8 mouse cellular contexts compared by ENCODE assay signal in genomic region chr11:118399891-118400565, GRCm38 (mm10). TPM values are rescaled to one million over a fixed set of nuclear protein-coding genes. Genes with fewer than 3 reads are reported as not detected.
DNase-seq lines count a peak whose midpoint lies in the region; ATAC-seq and TF ChIP-seq lines count a peak whose summit lies in the region.

No protein-coding gene starts in this region.

- TF ChIP-seq CTCF in CH12.LX (conservative IDR thresholded peaks at IDR 0.05 in 1 of 2, IDR thresholded peaks at IDR 0.05 in 1 of 2; ENCODE audit: low read depth in 2 of 2, low read length in 2 of 2), result no peak
- no peak for TF ChIP-seq CTCF in liver, embryonic 14.5 days (IDR thresholded peaks at IDR 0.05; ENCODE audit: low read depth)

- no peak for TF ChIP-seq RAD21 in CH12.LX (IDR thresholded peaks at IDR 0.05; ENCODE audit: low read depth, low read length)

- no peaks in the 10 kb centered on the region for H3K27me3 ChIP-seq in heart, embryonic 13.5 days (replicated peaks)
- H3K27me3 ChIP-seq in CH12.LX (replicated peaks), result no peaks in the 10 kb centered on the region
- H3K27me3 ChIP-seq in embryonic facial prominence, embryonic 13.5 days, result no peaks in the 10 kb centered on the region
- no peaks in the 10 kb centered on the region for H3K27me3 ChIP-seq in liver, embryonic 14.5 days (ENCODE audit: control insufficient read depth, insufficient read depth, low read length)
- H3K27me3 ChIP-seq in midbrain, embryonic 14.5 days (ENCODE audit: control insufficient read depth, insufficient read depth, low read length), result no peaks in the 10 kb centered on the region

- no peak for DNase-seq in heart, postnatal 25 days (ENCODE audit: low spot score)
- DNase-seq in CH12.LX (ENCODE audit: extremely low read depth), result no peak
- no peak for DNase-seq in liver, embryonic 14.5 days (ENCODE audit: low read depth in 3 of 3, low spot score in 3 of 3)
- no peak for DNase-seq in frontal cortex, adult 2 months (ENCODE audit: extremely low spot score in 1 of 2, low spot score in 1 of 2)
- no peak for DNase-seq in retina, embryonic 14.5 days (ENCODE audit: low spot score)
- DNase-seq in midbrain, embryonic 14.5 days, result no peak

- TF ChIP-seq EP300 in CH12.LX (IDR thresholded peaks at IDR 0.05; ENCODE audit: low read length), result no peak
- peak; percentile 71 for TF ChIP-seq EP300 in liver, embryonic 14.5 days (IDR thresholded peaks at IDR 0.05; ENCODE audit: low read depth)

- in situ Hi-C loops in CH12.LX (cut with MboI; ENCODE audit: low pct_ligation_motif_present, low pct_unique_long_range_greater_than_20kb, low sequenced_read_pairs), result no loop called here

- no peak for ATAC-seq in heart, embryonic 13.5 days (ENCODE audit: extremely low read depth, insufficient number of reproducible peaks, low FRiP score, low TSS enrichment)
- ATAC-seq in embryonic facial prominence, embryonic 13.5 days (ENCODE audit: insufficient number of reproducible peaks, insufficient read depth, low FRiP score, low TSS enrichment, low read depth), result no peak
- ATAC-seq in liver, embryonic 14.5 days (ENCODE audit: insufficient read depth), result peak; percentile 55
- no peak for ATAC-seq in midbrain, embryonic 14.5 days (ENCODE audit: low FRiP score, low TSS enrichment)

- intact Hi-C loops in heart, postnatal 25 days (cut with DNase I), result no loop called here

- peak overlapping the region; percentile 29; the same call in 1 of the 2 replicates for H3K4me2 ChIP-seq in heart, embryonic 13.5 days
- H3K4me2 ChIP-seq in CH12.LX (ENCODE audit: insufficient read depth, low read depth, poor library complexity, severe bottlenecking), result 0 out of 2 replicates have a peak overlapping the region, but pooled peaks have one; percentile 3
- H3K4me2 ChIP-seq in embryonic facial prominence, embryonic 13.5 days, result peak overlapping the region; percentile 24
- H3K4me2 ChIP-seq in liver, embryonic 14.5 days (ENCODE audit: low read depth), result peak overlapping the region; percentile 28
- no peak overlapping the region for H3K4me2 ChIP-seq in midbrain, embryonic 14.5 days (ENCODE audit: low read length)

- no peak overlapping the region for H3K4me3 ChIP-seq in heart, embryonic 13.5 days
- peak overlapping the region; percentile 6 to 66 (median 56) for H3K4me3 ChIP-seq in CH12.LX (replicated peaks in 1 of 3; ENCODE audit: low read depth in 2 of 3, low read length in 2 of 3, poor library complexity in 1 of 3)
- H3K4me3 ChIP-seq in embryonic facial prominence, embryonic 13.5 days, result no peak overlapping the region
- no peak overlapping the region for H3K4me3 ChIP-seq in liver, embryonic 14.5 days (ENCODE audit: insufficient read depth in 1 of 2, low read depth in 2 of 2, low read length in 2 of 2)
- H3K4me3 ChIP-seq in midbrain, embryonic 14.5 days (replicated peaks; ENCODE audit: low read depth, low read length), result no peak overlapping the region

- 0 out of 2 replicates have a peak, but pooled peaks have one; percentile 7 for TF ChIP-seq POLR2A in CH12.LX (IDR thresholded peaks at IDR 0.05; ENCODE audit: low read depth, low read length)

- peaks cover 32% of the 10 kb centered on the region for H3K4me1 ChIP-seq in heart, embryonic 13.5 days
- H3K4me1 ChIP-seq in CH12.LX (ENCODE audit: control insufficient read depth in 1 of 2, insufficient read depth in 2 of 2), result peaks cover 24 to 48% of the 10 kb centered on the region in 2 experiments
- H3K4me1 ChIP-seq in embryonic facial prominence, embryonic 13.5 days, result peaks cover 29% of the 10 kb centered on the region
- H3K4me1 ChIP-seq in liver, embryonic 14.5 days (replicated peaks; ENCODE audit: control insufficient read depth in 2 of 2, insufficient read depth in 2 of 2, low read length in 1 of 2), result peaks cover 9 to 25% of the 10 kb centered on the region in 2 experiments
- H3K4me1 ChIP-seq in midbrain, embryonic 14.5 days (ENCODE audit: control insufficient read depth, insufficient read depth, low read length), result no peaks in the 10 kb centered on the region

- H3K9me3 ChIP-seq in heart, embryonic 13.5 days, result no peaks in the 10 kb centered on the region
- H3K9me3 ChIP-seq in CH12.LX (replicated peaks; ENCODE audit: low read length), result peaks cover 20% of the 10 kb centered on the region
- H3K9me3 ChIP-seq in embryonic facial prominence, embryonic 13.5 days, result no peaks in the 10 kb centered on the region
- H3K9me3 ChIP-seq in liver, embryonic 14.5 days (ENCODE audit: control insufficient read depth, low read length), result no peaks in the 10 kb centered on the region
- no peaks in the 10 kb centered on the region for H3K9me3 ChIP-seq in midbrain, embryonic 14.5 days (ENCODE audit: control insufficient read depth, low read length)

- H3K36me3 ChIP-seq in heart, embryonic 13.5 days, result 0 out of 2 replicates have a peak, but pooled peaks cover 4% of the 10 kb centered on the region
- H3K36me3 ChIP-seq in CH12.LX (replicated peaks in 1 of 2; ENCODE audit: control insufficient read depth in 1 of 2, insufficient read depth in 1 of 2, low read length in 1 of 2), result peaks cover 37 to 53% of the 10 kb centered on the region in 2 experiments
- 0 out of 2 replicates have a peak, but pooled peaks cover 9% of the 10 kb centered on the region for H3K36me3 ChIP-seq in embryonic facial prominence, embryonic 13.5 days
- H3K36me3 ChIP-seq in liver, embryonic 14.5 days (replicated peaks; ENCODE audit: control insufficient read depth, insufficient read depth, low read depth), result no peaks in the 10 kb centered on the region; the same call in 1 of the 2 replicates
- H3K36me3 ChIP-seq in midbrain, embryonic 14.5 days (ENCODE audit: control insufficient read depth, insufficient read depth, low read length), result no peaks in the 10 kb centered on the region

- no peaks in the 10 kb centered on the region for H3K79me2 ChIP-seq in CH12.LX (replicated peaks; ENCODE audit: control insufficient read depth, extremely low read depth, insufficient read depth, poor library complexity, severe bottlenecking)

- WGBS in heart, embryonic 13.5 days, result 39% methylated on average over 5 of the region's 5 CpGs
- WGBS in embryonic facial prominence, embryonic 13.5 days, result 66% methylated on average over 5 of the region's 5 CpGs
- 13% methylated on average over 5 of the region's 5 CpGs for WGBS in liver, embryonic 14.5 days (ENCODE audit: insufficient replicate concordance)
- WGBS in midbrain, embryonic 14.5 days, result 84% methylated on average over 5 of the region's 5 CpGs

- dilution Hi-C loops in CH12.LX (cut with MboI; ENCODE audit: extremely low pct_ligation_motif_present, extremely low pct_unique_long_range_greater_than_20kb, low sequenced_read_pairs), result no loop called here

- peak overlapping the region; percentile 26; the same call in 1 of the 2 replicates for H3K9ac ChIP-seq in heart, embryonic 13.5 days
- peak overlapping the region; percentile 29; the same call in 1 of the 2 replicates for H3K9ac ChIP-seq in CH12.LX (ENCODE audit: insufficient read depth, low read depth)
- 0 out of 2 replicates have a peak overlapping the region, but pooled peaks have one; percentile 6 for H3K9ac ChIP-seq in embryonic facial prominence, embryonic 13.5 days
- no peak overlapping the region; the same call in 1 of the 2 replicates for H3K9ac ChIP-seq in liver, embryonic 14.5 days (replicated peaks)
- no peak overlapping the region for H3K9ac ChIP-seq in midbrain, embryonic 14.5 days (replicated peaks; ENCODE audit: low read length)

- peak overlapping the region; percentile 76 for H3K27ac ChIP-seq in heart, embryonic 13.5 days (replicated peaks)
- H3K27ac ChIP-seq in CH12.LX (ENCODE audit: insufficient read depth, low read depth), result no peak overlapping the region
- H3K27ac ChIP-seq in embryonic facial prominence, embryonic 13.5 days, result peak overlapping the region; percentile 77; the same call in 1 of the 2 replicates
- no peak overlapping the region for H3K27ac ChIP-seq in liver, embryonic 14.5 days
- no peak overlapping the region for H3K27ac ChIP-seq in midbrain, embryonic 14.5 days (replicated peaks; ENCODE audit: low read depth, low read length)

RNA-seq across cellular contexts. Expression of gene Lgals3bp, which starts 1.9 kb away (rescaled TPM):
- 7.3 and 8.8 TPM in 2 replicates for polyA plus RNA-seq in heart, embryonic 13.5 days (2015; fragmentation: Nextera tagmentation; extraction: Ambion mirVana)
- 10 to 100 TPM; 19.2 to 24.0 TPM for total RNA-seq in heart, postnatal 25 days (2021)
- total RNA-seq in CH12.LX (2012; rRNA removed), result 67.3 and 93.0 TPM in 2 replicates
- total RNA-seq in CH12.LX (2014; rRNA removed), result 134 and 146 TPM in 2 replicates
- 310 and 338 TPM in 2 replicates for polyA plus RNA-seq in CH12.LX (2012; ENCODE audit: insufficient read length, low read depth)
- 5.6 and 6.8 TPM in 2 replicates for polyA plus RNA-seq in embryonic facial prominence, embryonic 13.5 days (2015; fragmentation: Nextera tagmentation; extraction: Ambion mirVana)
- polyA plus RNA-seq in liver, embryonic 14.5 days (2012; rRNA removed), result 36.6 and 43.8 TPM in 2 replicates
- polyA plus RNA-seq in liver, embryonic 14.5 days (2014; fragmentation: Nextera tagmentation; extraction: Ambion mirVana), result 30.1 and 32.6 TPM in 2 replicates
- 38.5 and 52.4 TPM in 2 replicates for polyA plus RNA-seq in frontal cortex, adult 2 months (2012; rRNA removed)
- polyA plus RNA-seq in midbrain, embryonic 14.5 days (2014; fragmentation: Nextera tagmentation; extraction: Ambion mirVana), result 1.8 and 5.5 TPM in 2 replicates

RNA-seq across cellular contexts. Expression of gene Cant1, which starts 18.9 kb away (rescaled TPM):
- polyA plus RNA-seq in heart, embryonic 13.5 days (2015; fragmentation: Nextera tagmentation; extraction: Ambion mirVana), result 18.9 and 19.1 TPM in 2 replicates
- total RNA-seq in heart, postnatal 25 days (2021), result 10 to 100 TPM; 16.0 to 17.2 TPM
- 36.7 and 40.2 TPM in 2 replicates for total RNA-seq in CH12.LX (2012; rRNA removed)
- total RNA-seq in CH12.LX (2014; rRNA removed), result 25.1 and 28.8 TPM in 2 replicates
- polyA plus RNA-seq in CH12.LX (2012; ENCODE audit: insufficient read length, low read depth), result 31.2 and 31.8 TPM in 2 replicates
- 28.9 and 30.7 TPM in 2 replicates for polyA plus RNA-seq in embryonic facial prominence, embryonic 13.5 days (2015; fragmentation: Nextera tagmentation; extraction: Ambion mirVana)
- polyA plus RNA-seq in liver, embryonic 14.5 days (2012; rRNA removed), result 7.8 and 8.3 TPM in 2 replicates
- 6.0 and 7.4 TPM in 2 replicates for polyA plus RNA-seq in liver, embryonic 14.5 days (2014; fragmentation: Nextera tagmentation; extraction: Ambion mirVana)
- polyA plus RNA-seq in frontal cortex, adult 2 months (2012; rRNA removed), result 38.3 and 40.2 TPM in 2 replicates
- 24.9 and 27.5 TPM in 2 replicates for polyA plus RNA-seq in midbrain, embryonic 14.5 days (2014; fragmentation: Nextera tagmentation; extraction: Ambion mirVana)

RNA-seq across cellular contexts. Expression of gene C1qtnf1, which starts 28.0 kb away (rescaled TPM):
- 5.5 and 7.1 TPM in 2 replicates for polyA plus RNA-seq in heart, embryonic 13.5 days (2015; fragmentation: Nextera tagmentation; extraction: Ambion mirVana)
- 10 to 100 TPM; 17.7 to 31.0 TPM for total RNA-seq in heart, postnatal 25 days (2021)
- total RNA-seq in CH12.LX (2012; rRNA removed) (0.13 and 0.76 TPM in 2 replicates), CH12.LX (2014; rRNA removed) (0.15 and 0.19 TPM in 2 replicates)
- 0.12 TPM in 1 of 2 replicates, not detected in the other for polyA plus RNA-seq in CH12.LX (2012; ENCODE audit: insufficient read length, low read depth)
- 14.7 and 16.5 TPM in 2 replicates for polyA plus RNA-seq in embryonic facial prominence, embryonic 13.5 days (2015; fragmentation: Nextera tagmentation; extraction: Ambion mirVana)
- polyA plus RNA-seq in liver, embryonic 14.5 days (2012; rRNA removed), result 0.93 and 1.1 TPM in 2 replicates
- 0.90 and 1.4 TPM in 2 replicates for polyA plus RNA-seq in liver, embryonic 14.5 days (2014; fragmentation: Nextera tagmentation; extraction: Ambion mirVana)
- polyA plus RNA-seq in frontal cortex, adult 2 months (2012; rRNA removed), result 2.6 and 3.4 TPM in 2 replicates
- polyA plus RNA-seq in midbrain, embryonic 14.5 days (2014; fragmentation: Nextera tagmentation; extraction: Ambion mirVana), result 1.4 and 3.8 TPM in 2 replicates

RNA-seq across cellular contexts. Expression of gene Timp2, which starts 44.5 kb away (rescaled TPM):
- polyA plus RNA-seq in heart, embryonic 13.5 days (2015; fragmentation: Nextera tagmentation; extraction: Ambion mirVana), result 61.0 and 63.6 TPM in 2 replicates
- 100 to 1,000 TPM; 121 to 138 TPM for total RNA-seq in heart, postnatal 25 days (2021)
- total RNA-seq in CH12.LX (2012; rRNA removed) (0.34 and 0.38 TPM in 2 replicates), CH12.LX (2014; rRNA removed) (0.12 TPM in 1 of 2 replicates, not detected in the other)
- polyA plus RNA-seq in CH12.LX (2012; ENCODE audit: insufficient read length, low read depth), result 0.57 TPM in 1 of 2 replicates, not detected in the other
- polyA plus RNA-seq in embryonic facial prominence, embryonic 13.5 days (2015; fragmentation: Nextera tagmentation; extraction: Ambion mirVana), result 117 and 132 TPM in 2 replicates
- polyA plus RNA-seq in liver, embryonic 14.5 days (2012; rRNA removed), result 1.9 and 3.2 TPM in 2 replicates
- polyA plus RNA-seq in liver, embryonic 14.5 days (2014; fragmentation: Nextera tagmentation; extraction: Ambion mirVana), result 4.6 and 5.7 TPM in 2 replicates
- 192 and 218 TPM in 2 replicates for polyA plus RNA-seq in frontal cortex, adult 2 months (2012; rRNA removed)
- 71.3 and 81.8 TPM in 2 replicates for polyA plus RNA-seq in midbrain, embryonic 14.5 days (2014; fragmentation: Nextera tagmentation; extraction: Ambion mirVana)

RNA-seq across cellular contexts. Expression of gene Cep295nl, which starts 57.7 kb away (rescaled TPM):
- polyA plus RNA-seq in heart, embryonic 13.5 days (2015; fragmentation: Nextera tagmentation; extraction: Ambion mirVana), result 0.15 and 0.27 TPM in 2 replicates
- 1 to 10 TPM in 1 of 2 experiments, under 1 TPM in 1; 0.84 to 1.1 TPM for total RNA-seq in heart, postnatal 25 days (2021)
- not detected in 2 replicates for total RNA-seq in CH12.LX (2012; rRNA removed)
- not detected in 2 replicates for total RNA-seq in CH12.LX (2014; rRNA removed)
- not detected in 2 replicates for polyA plus RNA-seq in CH12.LX (2012; ENCODE audit: insufficient read length, low read depth)
- 0.58 and 0.74 TPM in 2 replicates for polyA plus RNA-seq in embryonic facial prominence, embryonic 13.5 days (2015; fragmentation: Nextera tagmentation; extraction: Ambion mirVana)
- 0.04 TPM in 2 replicates for polyA plus RNA-seq in liver, embryonic 14.5 days (2012; rRNA removed)
- not detected in 2 replicates for polyA plus RNA-seq in liver, embryonic 14.5 days (2014; fragmentation: Nextera tagmentation; extraction: Ambion mirVana)
- polyA plus RNA-seq in frontal cortex, adult 2 months (2012; rRNA removed), result 0.52 and 0.76 TPM in 2 replicates
- 0.21 and 0.22 TPM in 2 replicates for polyA plus RNA-seq in midbrain, embryonic 14.5 days (2014; fragmentation: Nextera tagmentation; extraction: Ambion mirVana)

Comparison
In these comparisons a context has a peak if more than half of its experiments do, and no peak if none do; other contexts are left out.
1. H3K27ac ChIP-seq: peak in heart, embryonic 13.5 days (single experiment) and embryonic facial prominence, embryonic 13.5 days (single experiment); none in CH12.LX (single experiment), liver, embryonic 14.5 days (single experiment) and midbrain, embryonic 14.5 days (single experiment).
2. H3K4me3 ChIP-seq: peak in CH12.LX (3 of 3); none in heart, embryonic 13.5 days (single experiment), embryonic facial prominence, embryonic 13.5 days (single experiment), liver, embryonic 14.5 days (0 of 2) and midbrain, embryonic 14.5 days (single experiment).
3. H3K9ac ChIP-seq: peak in heart, embryonic 13.5 days (single experiment), CH12.LX (single experiment) and embryonic facial prominence, embryonic 13.5 days (single experiment); none in liver, embryonic 14.5 days (single experiment) and midbrain, embryonic 14.5 days (single experiment).